Mouse (Mus musculus) liver, adult 2 months (tissue): ENCODE data around the gene Ran. TPM values are rescaled to one million over a fixed set of nuclear protein-coding genes. Genes with fewer than 3 reads are reported as not detected.
A peak's percentile ranks its signal among the peaks of the same experiment; 100 is the strongest.

Source experiments
- DNase-seq: peaks from one replicate; pipeline ENCODE4 v3.0.0-alpha.2; 2011; ENCODE audit warnings: low read depth, low spot score; ENCODE audit errors: extremely low read depth
- H3K27ac ChIP-seq: fragments of 200-500 bp; replicated peaks from 2 replicates; pipeline ENCODE4 v1.5.1; 2012; ENCODE audit warnings: low read depth, mild to moderate bottlenecking, control low read depth, inconsistent platforms, low read length; ENCODE audit not compliant: insufficient read depth
- H3K27me3 ChIP-seq: fragments of 200-500 bp; 2 replicates; pipeline ENCODE4 v1.6.1; 2012; ENCODE audit warnings: mild to moderate bottlenecking, moderate library complexity, low read length, inconsistent platforms; ENCODE audit not compliant: control insufficient read depth, insufficient read depth
- H3K36me3 ChIP-seq: fragments of 200-500 bp; 2 replicates; pipeline ENCODE4 v1.6.1; 2012; ENCODE audit warnings: low read length, inconsistent platforms; ENCODE audit not compliant: control insufficient read depth, insufficient read depth
- H3K4me1 ChIP-seq: fragments of 200-500 bp; 2 replicates; pipeline ENCODE4 v1.6.1; 2011; ENCODE audit warnings: low read length; ENCODE audit not compliant: control insufficient read depth, insufficient read depth
- H3K4me3 ChIP-seq: fragments of 200-500 bp; 2 replicates; pipeline ENCODE4 v1.5.1; 2011; ENCODE audit warnings: low read depth, mild to moderate bottlenecking, control low read depth, low read length, moderate library complexity; ENCODE audit not compliant: insufficient read depth
- H3K79me2 ChIP-seq: fragments of 200-500 bp; 2 replicates; pipeline ENCODE4 v1.6.1; 2012; ENCODE audit warnings: inconsistent platforms, mild to moderate bottlenecking, low read length, moderate library complexity; ENCODE audit not compliant: control insufficient read depth, insufficient read depth
- H3K9ac ChIP-seq: fragments of 200-500 bp; 2 replicates; pipeline ENCODE4 v1.6.1; 2012; ENCODE audit warnings: low read depth, mild to moderate bottlenecking, control low read depth, inconsistent platforms, low read length
- CTCF ChIP-seq: fragments of 200-500 bp; IDR thresholded peaks from 2 replicates; pipeline ENCODE4 v1.5.1; 2011; ENCODE audit warnings: low read depth, low read length, control low read depth
- POLR2A ChIP-seq: fragments of 200-500 bp; IDR thresholded peaks from 2 replicates; pipeline ENCODE4 v1.6.1; 2011; ENCODE audit warnings: low read length, control low read depth; ENCODE audit not compliant: insufficient read depth; ENCODE audit errors: extremely low read depth
- WGBS: fragments of 180-500 bp; shearing (Covaris S2); methylation state at CpG from one replicate; pipeline ENCODE4 v1.1.7; 2018; 5-methylcytosine and 5-hydroxymethylcytosine counted together
- polyA plus RNA-seq: library from polyadenylated mRNA; depleted of rRNA; stranded (reverse); fragments of >200 nt; gene quantifications from 2 replicates; pipeline ENCODE4 v1.2.3, GENCODE M21; 2012
- total RNA-seq: library from RNA; depleted of rRNA; stranded (reverse); fragments of >200 nt; gene quantifications from 2 replicates; pipeline ENCODE4 v1.2.3, GENCODE M21; 2014

The Ran gene
- total and polyA plus RNA-seq, 2 experiments, result 50.5 to 90.9 TPM

- DNase-seq, result no peak
- Histone ChIP-seq H3K79me2 (no peaks in the 10 kb centered on the region), H3K9ac (no peak overlapping the region), H3K4me3 (no peak overlapping the region), H3K27ac (no peak overlapping the region), H3K4me1 (peaks cover 1% of the 10 kb centered on the region; the same call in 1 of the 2 replicates), H3K36me3 (peaks cover 5% of the 10 kb centered on the region; the same call in 1 of the 2 replicates), H3K27me3 (no peaks in the 10 kb centered on the region)
- WGBS, result 71% methylated on average over 7 of the region's 7 CpGs
- TF ChIP-seq POLR2A (no peak), CTCF (no peak)
Measured at GRCm38 (mm10) chr5:128980857-128981256, 39.0 kb upstream of the Ran start.

- TF ChIP-seq POLR2A (no peak), CTCF (peak; percentile 92)
- H3K27ac ChIP-seq, result no peak overlapping the region
- no peak overlapping the region for H3K4me3 ChIP-seq
- H3K27me3 ChIP-seq, result no peaks in the 10 kb centered on the region
- 29% methylated on average over 12 of the region's 12 CpGs for WGBS
- peak; percentile 13 for DNase-seq
- peaks cover 9% of the 10 kb centered on the region; the same call in 1 of the 2 replicates for H3K36me3 ChIP-seq
- H3K79me2 ChIP-seq, result no peaks in the 10 kb centered on the region
- peaks cover 1% of the 10 kb centered on the region; the same call in 1 of the 2 replicates for H3K4me1 ChIP-seq
- no peak overlapping the region for H3K9ac ChIP-seq
Measured at GRCm38 (mm10) chr5:128981607-128982006, 38.3 kb upstream of the Ran start.

GRCm38 (mm10) chr5:128984536-128984935 is 35.3 kb upstream of the Ran start:
- H3K27ac ChIP-seq, result no peak overlapping the region
- 92% methylated on average over 6 of the region's 6 CpGs for WGBS
- no peaks in the 10 kb centered on the region for H3K27me3 ChIP-seq
- H3K4me3 ChIP-seq, result no peak overlapping the region
- H3K36me3 ChIP-seq, result peaks cover 12% of the 10 kb centered on the region; the same call in 1 of the 2 replicates
- H3K79me2 ChIP-seq, result no peaks in the 10 kb centered on the region
- DNase-seq, result no peak
- H3K9ac ChIP-seq, result no peak overlapping the region
- no peak for TF ChIP-seq CTCF
- TF ChIP-seq POLR2A, result no peak
- H3K4me1 ChIP-seq, result peaks cover 1% of the 10 kb centered on the region; the same call in 1 of the 2 replicates

GRCm38 (mm10) chr5:128985946-128986345 is 33.9 kb upstream of the Ran start:
- no peak for TF ChIP-seq CTCF
- no peak for TF ChIP-seq POLR2A
- H3K27me3 ChIP-seq, result no peaks in the 10 kb centered on the region
- H3K4me1 ChIP-seq, result peaks cover 1% of the 10 kb centered on the region; the same call in 1 of the 2 replicates
- no peak for DNase-seq
- no peaks in the 10 kb centered on the region for H3K79me2 ChIP-seq
- peaks cover 17% of the 10 kb centered on the region; the same call in 1 of the 2 replicates for H3K36me3 ChIP-seq
- H3K27ac ChIP-seq, result no peak overlapping the region
- 92% methylated on average over 13 of the region's 13 CpGs for WGBS
- no peak overlapping the region for H3K4me3 ChIP-seq
- H3K9ac ChIP-seq, result no peak overlapping the region

- no peaks in the 10 kb centered on the region for H3K79me2 ChIP-seq
- no peak for DNase-seq
- 93% methylated on average over 19 of the region's 19 CpGs for WGBS
- H3K9ac ChIP-seq, result no peak overlapping the region
- H3K27me3 ChIP-seq, result no peaks in the 10 kb centered on the region
- H3K4me1 ChIP-seq, result no peaks in the 10 kb centered on the region
- H3K27ac ChIP-seq, result no peak overlapping the region
- no peak for TF ChIP-seq POLR2A
- TF ChIP-seq CTCF, result no peak
- no peak overlapping the region for H3K4me3 ChIP-seq
- H3K36me3 ChIP-seq, result peaks cover 18% of the 10 kb centered on the region; the same call in 1 of the 2 replicates
Measured at GRCm38 (mm10) chr5:128987141-128987954, 32.5 kb upstream of the Ran start.
